Mouse (Mus musculus) G1E (cell line): Measurements from ENCODE around the gene Shtn1. TPM values are rescaled to one million over a fixed set of nuclear protein-coding genes. Genes with fewer than 3 reads are reported as not detected.

Experiments
- ATAC-seq: 2 replicates; pipeline ENCODE4 v1.8.0; 2016; ENCODE audit warnings: mild to moderate bottlenecking; ENCODE audit not compliant: insufficient number of reproducible peaks, poor library complexity, low FRiP score, severe bottlenecking; ENCODE audit errors: extremely low read depth
- DNase-seq: peaks from one replicate; pipeline ENCODE4 v3.0.0; 2012; ENCODE audit warnings: low spot score
- H3K27me3 ChIP-seq: 2 replicates; pipeline ENCODE4 v1.6.1; 2012; ENCODE audit warnings: mild to moderate bottlenecking, low read length, inconsistent platforms; ENCODE audit not compliant: insufficient read depth
- H3K36me3 ChIP-seq: replicated peaks from 2 replicates; pipeline ENCODE3; 2012; ENCODE audit warnings: mild to moderate bottlenecking, inconsistent platforms
- H3K4me1 ChIP-seq: 2 replicates; pipeline ENCODE4 v1.6.1; 2012; ENCODE audit warnings: low read depth, low read length, inconsistent platforms, mixed read lengths; ENCODE audit not compliant: insufficient read depth
- H3K4me3 ChIP-seq: 2 replicates; pipeline ENCODE4 v1.5.1; 2012; ENCODE audit warnings: low read depth, mild to moderate bottlenecking, inconsistent platforms, low read length, moderate library complexity, mixed read lengths
- H3K9me3 ChIP-seq: replicated peaks from 2 replicates; pipeline ENCODE4 v1.6.1; 2012; ENCODE audit warnings: inconsistent platforms
- CTCF ChIP-seq: IDR thresholded peaks from 2 replicates; pipeline ENCODE4 v1.5.1; 2012; ENCODE audit warnings: low read depth, low read length, inconsistent platforms, mixed read lengths
- GATA1 ChIP-seq: IDR thresholded peaks from 2 replicates; pipeline ENCODE4 v1.6.1; 2012; ENCODE audit warnings: borderline replicate concordance, low read length, inconsistent platforms, mixed read lengths
- GATA2 ChIP-seq: IDR thresholded peaks from 2 replicates; pipeline ENCODE4 v1.6.1; 2012; ENCODE audit warnings: low read depth, low read length, inconsistent platforms, borderline replicate concordance
- POLR2AphosphoS5 ChIP-seq: IDR thresholded peaks from 2 replicates; pipeline ENCODE4 v1.6.1; 2012; ENCODE audit warnings: low read depth, low read length, inconsistent platforms; ENCODE audit not compliant: insufficient replicate concordance
- TAL1 ChIP-seq: conservative IDR thresholded peaks from 2 replicates; pipeline ENCODE4 v1.6.1; 2012; ENCODE audit warnings: low read depth, low read length, inconsistent platforms, mixed read lengths
- polyA plus RNA-seq: library from polyadenylated mRNA; stranded (reverse); fragments of >175 nt; gene quantifications from 2 replicates; pipeline ENCODE4 v1.2.3, GENCODE M21; 2012
- total RNA-seq, 2 experiments: library from RNA; stranded (forward) in 1 of 2; stranded (reverse) in 1 of 2; fragments of 200-1000 nt in 1 of 2; fragments of >200 nt in 1 of 2; fragmentation: Nextera tagmentation in 1 of 2; gene quantifications; 2 replicates each; pipeline ENCODE4 v1.2.3; 2014 to 2017

Shtn1 gene
- total and polyA plus RNA-seq, 3 experiments: 0.27 TPM; not detected in 2

DNA sequence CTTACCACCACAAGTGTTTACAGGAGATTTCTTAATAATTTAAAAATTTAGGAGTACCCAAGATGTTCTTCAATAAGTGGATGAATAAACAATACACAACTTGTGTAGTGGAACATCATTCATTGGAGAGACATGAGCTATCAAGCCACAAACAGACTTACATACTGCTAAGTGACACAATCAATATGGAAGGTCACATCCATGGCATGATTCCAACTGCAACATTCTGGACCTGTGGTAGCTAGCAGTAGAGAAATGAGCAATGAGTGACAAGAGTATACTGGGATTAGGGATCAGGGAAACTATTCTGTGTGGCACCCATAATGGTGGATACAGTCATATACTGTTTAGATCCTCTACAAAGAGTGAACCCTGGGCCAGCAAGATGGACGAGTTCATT lies 8.2 kb downstream of the Shtn1 start:
- no peak for DNase-seq
- H3K4me1 ChIP-seq: no peaks in the 10 kb centered on the region
- no peaks in the 10 kb centered on the region for H3K9me3 ChIP-seq
- H3K27me3 ChIP-seq: no peaks in the 10 kb centered on the region
- H3K36me3 ChIP-seq: no peaks in the 10 kb centered on the region
- TF ChIP-seq GATA1 (no peak), CTCF (no peak), GATA2 (no peak), POLR2AphosphoS5 (no peak), TAL1 (no peak)
- ATAC-seq: no peak
- H3K4me3 ChIP-seq: no peak overlapping the region

DNA sequence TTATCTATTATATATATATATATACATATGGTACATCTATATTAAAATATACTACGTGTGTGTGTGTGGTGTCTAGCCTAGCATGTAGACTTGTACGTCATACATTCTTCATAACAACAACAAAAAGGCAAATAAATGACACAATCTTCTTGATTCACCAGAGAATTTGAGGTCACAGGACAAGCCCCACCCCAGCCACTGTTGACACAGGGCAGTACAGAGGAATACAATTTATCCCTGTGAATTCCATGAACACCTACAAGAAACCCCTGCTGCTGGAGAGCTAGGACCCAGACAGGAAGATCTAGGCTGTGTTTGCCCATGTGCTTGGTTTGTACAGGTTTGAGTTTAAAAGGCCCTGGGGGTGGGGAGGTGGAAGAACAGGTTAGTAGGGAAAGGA lies 9.2 kb downstream of the Shtn1 start:
- Histone ChIP-seq H3K36me3 (no peaks in the 10 kb centered on the region), H3K4me3 (no peak overlapping the region), H3K27me3 (no peaks in the 10 kb centered on the region), H3K4me1 (no peaks in the 10 kb centered on the region), H3K9me3 (no peaks in the 10 kb centered on the region)
- TF ChIP-seq TAL1 (no peak), GATA1 (no peak), CTCF (no peak), GATA2 (no peak), POLR2AphosphoS5 (no peak)
- ATAC-seq: no peak
- no peak for DNase-seq

DNA sequence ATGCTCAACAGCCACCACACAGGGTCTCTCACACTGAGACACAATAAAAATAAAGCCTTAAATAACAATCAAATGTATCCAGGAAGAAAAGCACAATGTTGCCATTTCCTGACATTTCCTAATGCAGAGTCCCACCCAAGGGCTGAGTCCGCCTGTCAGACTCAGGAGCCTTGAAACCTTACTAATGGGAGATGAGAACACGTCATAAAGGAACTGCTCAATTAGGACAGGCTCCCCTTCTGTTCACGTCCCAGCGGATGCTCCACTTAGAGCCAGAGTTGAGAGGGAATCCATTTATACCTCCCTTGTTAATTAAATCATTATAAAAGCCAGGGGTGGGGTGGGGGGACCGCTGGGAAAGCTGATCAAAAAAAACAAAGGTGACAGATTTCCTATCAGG lies 9.8 kb downstream of the Shtn1 start:
- DNase-seq (no peak), ATAC-seq (no peak)

DNA sequence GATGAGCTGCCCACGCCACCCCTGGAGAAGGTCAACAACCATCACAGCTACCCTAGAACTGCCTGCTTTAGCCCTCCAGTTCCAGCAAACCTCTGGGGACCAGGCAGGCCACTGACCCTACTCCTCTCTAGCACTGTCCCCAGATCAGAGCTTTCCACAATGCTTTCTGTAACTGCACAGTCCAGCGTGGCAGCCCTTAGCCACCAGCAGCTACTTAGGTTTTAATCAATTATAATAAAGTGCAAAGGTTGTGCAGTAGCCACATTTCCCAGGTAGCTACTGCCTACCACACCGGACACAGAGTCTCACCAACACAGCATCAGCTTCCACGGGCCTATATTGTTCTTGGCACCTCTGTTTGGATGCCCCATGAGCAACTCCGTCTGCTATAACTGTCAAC lies 11.3 kb downstream of the Shtn1 start:
- no peak for ATAC-seq
- Histone ChIP-seq H3K9me3 (no peaks in the 10 kb centered on the region), H3K4me3 (no peak overlapping the region), H3K36me3 (no peaks in the 10 kb centered on the region), H3K27me3 (no peaks in the 10 kb centered on the region), H3K4me1 (no peaks in the 10 kb centered on the region)
- TF ChIP-seq CTCF (no peak), GATA2 (no peak), POLR2AphosphoS5 (no peak), GATA1 (no peak), TAL1 (no peak)
- no peak for DNase-seq

More for the DNA sequence above, 9.8 kb downstream of the Shtn1 start:
- Histone ChIP-seq H3K27me3 (no peaks in the 10 kb centered on the region), H3K4me3 (no peak overlapping the region), H3K4me1 (no peaks in the 10 kb centered on the region), H3K9me3 (no peaks in the 10 kb centered on the region), H3K36me3 (no peaks in the 10 kb centered on the region)
- TF ChIP-seq GATA2: no peak
- TF ChIP-seq POLR2AphosphoS5: no peak
- TF ChIP-seq CTCF: no peak
- TF ChIP-seq GATA1: no peak
- no peak for TF ChIP-seq TAL1

DNA sequence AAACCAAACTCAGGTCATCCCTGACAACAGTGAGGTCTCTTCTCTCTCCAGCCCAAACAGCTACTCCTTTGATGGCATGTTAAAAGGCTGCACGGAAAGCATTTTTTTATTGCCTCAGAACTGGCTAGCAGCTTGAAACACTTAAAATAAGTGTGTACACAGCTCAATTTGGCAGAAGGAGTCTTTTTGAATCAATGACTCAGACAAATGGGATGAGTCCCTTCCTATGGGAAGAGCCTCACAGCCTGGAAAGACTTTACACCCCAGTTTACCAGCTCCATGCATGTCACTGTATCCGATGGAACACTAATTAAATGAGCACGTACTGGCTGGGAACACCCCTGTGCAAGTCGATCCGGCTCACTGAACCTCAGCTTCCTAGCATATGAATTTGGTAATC lies 12.3 kb downstream of the Shtn1 start:
- Histone ChIP-seq H3K27me3 (no peaks in the 10 kb centered on the region), H3K9me3 (no peaks in the 10 kb centered on the region), H3K4me3 (no peak overlapping the region), H3K36me3 (no peaks in the 10 kb centered on the region), H3K4me1 (no peaks in the 10 kb centered on the region)
- DNase-seq (no peak), ATAC-seq (no peak)
- no peak for TF ChIP-seq POLR2AphosphoS5
- TF ChIP-seq CTCF: no peak
- TF ChIP-seq GATA2: no peak
- TF ChIP-seq TAL1: no peak
- no peak for TF ChIP-seq GATA1

DNA sequence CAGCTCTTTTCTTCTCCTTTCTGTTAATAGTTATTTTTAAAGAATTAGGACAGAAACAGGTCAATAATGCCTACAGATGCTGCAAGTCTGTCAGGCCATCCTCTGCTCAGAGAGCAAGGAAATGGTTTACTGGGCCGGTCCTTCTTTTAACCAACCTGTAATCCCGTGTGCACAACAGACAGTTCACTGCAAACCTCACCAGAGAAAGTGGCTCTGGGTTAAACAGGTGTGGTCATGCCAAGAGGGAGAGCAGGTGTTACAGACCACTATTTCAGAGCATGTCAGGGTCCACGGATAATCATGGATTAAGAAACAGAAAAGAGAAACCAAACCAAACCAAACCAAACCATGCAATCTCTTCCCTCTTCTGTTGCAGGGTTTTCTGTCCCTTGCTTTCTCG lies 17.8 kb downstream of the Shtn1 start:
- no peaks in the 10 kb centered on the region for H3K9me3 ChIP-seq
- TF ChIP-seq CTCF: no peak
- no peak overlapping the region for H3K4me3 ChIP-seq
- no peak for ATAC-seq
- H3K36me3 ChIP-seq: no peaks in the 10 kb centered on the region
- no peaks in the 10 kb centered on the region for H3K27me3 ChIP-seq
- no peak for DNase-seq
- H3K4me1 ChIP-seq: no peaks in the 10 kb centered on the region

DNA sequence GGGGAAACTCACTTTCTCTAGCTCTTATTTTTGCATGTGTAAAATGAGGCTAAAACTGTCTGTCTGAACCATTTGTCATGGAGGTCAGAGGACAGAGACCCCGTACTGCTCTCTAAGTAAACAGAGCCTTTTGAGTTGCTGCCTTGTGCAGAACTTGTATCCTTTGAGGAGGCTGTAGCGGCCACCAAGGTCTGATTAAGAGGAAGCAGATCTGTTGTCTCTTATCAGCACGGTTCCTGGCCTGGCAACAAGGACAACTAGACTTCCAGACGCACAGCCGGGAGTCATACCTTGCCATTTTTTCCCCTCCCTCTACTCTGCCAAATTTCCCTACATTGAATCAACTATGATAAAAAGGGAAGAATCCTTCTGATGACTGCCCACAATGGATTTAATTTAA lies 18.5 kb downstream of the Shtn1 start:
- DNase-seq: no peak
- no peak for ATAC-seq
- TF ChIP-seq TAL1 (no peak), POLR2AphosphoS5 (no peak), CTCF (no peak), GATA1 (no peak), GATA2 (no peak)
- H3K4me3 ChIP-seq: no peak overlapping the region
- H3K27me3 ChIP-seq: no peaks in the 10 kb centered on the region
- no peaks in the 10 kb centered on the region for H3K9me3 ChIP-seq
- no peaks in the 10 kb centered on the region for H3K4me1 ChIP-seq
- H3K36me3 ChIP-seq: no peaks in the 10 kb centered on the region
